16 mouse cellular contexts compared by ENCODE assay signal in genomic region chr16:90086111-90086510, GRCm38 (mm10). TPM values are rescaled to one million over a fixed set of nuclear protein-coding genes. Genes with fewer than 3 reads are reported as not detected.
DNase-seq lines count a peak whose midpoint lies in the region; ATAC-seq and TF ChIP-seq lines count a peak whose summit lies in the region.
"Had no signal": no experiment of that assay in that cellular context is flagged by ENCODE, and none has a peak within 500 bp of the region (broad histone marks: within the 10 kb centered on the region; RNA-seq: fewer than 3 reads in every experiment).

No protein-coding gene starts in this region.

- H3K9ac ChIP-seq in midbrain, postnatal 0 days (replicated peaks; ENCODE audit: low read length, poor library complexity, severe bottlenecking): no peak overlapping the region
- H3K9ac ChIP-seq: hindbrain, embryonic 15.5 days; lung, embryonic 14.5 days had no signal

- 84% methylated on average over 6 of the region's 6 CpGs for WGBS in midbrain, postnatal 0 days

- H3K36me3 ChIP-seq in midbrain, postnatal 0 days (ENCODE audit: insufficient read depth, low read length): no peaks in the 10 kb centered on the region
- H3K36me3 ChIP-seq: hindbrain, embryonic 15.5 days had no signal

- DNase-seq in cerebellum, postnatal 25 days: peak; percentile 41 to 56
- peak; percentile 23 for DNase-seq in brain, embryonic 14.5 days (ENCODE audit: low read depth)
- peak; percentile 35 for DNase-seq in layer of hippocampus, adult 9-10 months (ENCODE audit: low spot score)
- peak; percentile 82 for DNase-seq in right cerebral cortex, adult 18-20 months
- no peak for DNase-seq in MN1 (ENCODE audit: low spot score)
- DNase-seq in midbrain, postnatal 0 days (ENCODE audit: low spot score): no peak
- DNase-seq: adrenal gland, postnatal 25 days; cerebellum, adult 11-12 months; heart, adult 18-20 months; lung, embryonic 14.5 days; thymus, adult 2 months had no signal

- no peak overlapping the region for H3K4me2 ChIP-seq in midbrain, postnatal 0 days (ENCODE audit: low read depth, low read length, poor library complexity, severe bottlenecking)
- H3K4me2 ChIP-seq: hindbrain, embryonic 15.5 days; lung, embryonic 14.5 days had no signal

- no peak for TF ChIP-seq CTCF in brain, embryonic 14.5 days (IDR thresholded peaks at IDR 0.05; ENCODE audit: borderline replicate concordance, extremely low read depth, insufficient read depth, insufficient read length)
- TF ChIP-seq CTCF in midbrain, postnatal 0 days (IDR thresholded peaks at IDR 0.05): no peak

- no peak overlapping the region for H3K27ac ChIP-seq in midbrain, postnatal 0 days (ENCODE audit: low read depth, low read length)
- H3K27ac ChIP-seq: hindbrain, embryonic 15.5 days; kidney, postnatal 0 days had no signal

- H3K27me3 ChIP-seq in midbrain, postnatal 0 days (ENCODE audit: insufficient read depth, low read length): no peaks in the 10 kb centered on the region
- H3K27me3 ChIP-seq: hindbrain, embryonic 15.5 days had no signal

- no peak overlapping the region for H3K4me3 ChIP-seq in midbrain, postnatal 0 days (ENCODE audit: low read depth, low read length)
- H3K4me3 ChIP-seq: hindbrain, embryonic 15.5 days; myocyte had no signal

- no peaks in the 10 kb centered on the region for H3K9me3 ChIP-seq in midbrain, postnatal 0 days (ENCODE audit: low read length)
- H3K9me3 ChIP-seq: hindbrain, embryonic 15.5 days had no signal

- ATAC-seq in cerebellum, adult (ENCODE audit: insufficient number of reproducible peaks, low FRiP score, low TSS enrichment): no peak
- ATAC-seq in inflammation-experienced regulatory T-cells, adult 6 months: no peak
- ATAC-seq in midbrain, postnatal 0 days (ENCODE audit: low FRiP score): no peak

- H3K4me1 ChIP-seq in midbrain, postnatal 0 days (ENCODE audit: insufficient read depth, low read length): no peaks in the 10 kb centered on the region

- no peak for TF ChIP-seq POLR2A in brain, embryonic 14.5 days (IDR thresholded peaks at IDR 0.05; ENCODE audit: borderline replicate concordance, extremely low read depth, insufficient read depth, insufficient read length, poor library complexity, severe bottlenecking)

RNA-seq across cellular contexts. Expression of gene Tiam1, which starts 57.5 kb away (rescaled TPM):
- polyA plus RNA-seq in brain, embryonic 14.5 days (2012; rRNA removed): 6.4 and 19.3 TPM in 2 replicates
- 10 to 100 TPM; 31.4 to 71.7 (median 56.0) TPM for polyA plus RNA-seq in inflammation-experienced regulatory T-cells, adult 6 months (2017; shearing (Covaris generic))
- 26.3 and 26.9 TPM in 2 replicates for total RNA-seq in midbrain, postnatal 0 days (2014; rRNA removed)
- 15.5 and 17.6 TPM in 2 replicates for polyA plus RNA-seq in midbrain, postnatal 0 days (2015; fragmentation: Nextera tagmentation; extraction: Ambion mirVana)

Comparison
In these comparisons a context has a peak if more than half of its experiments do, and no peak if none do; other contexts are left out.
1. DNase-seq: peak in cerebellum, postnatal 25 days (2 of 2), brain, embryonic 14.5 days (single experiment), layer of hippocampus, adult 9-10 months (single experiment) and right cerebral cortex, adult 18-20 months (single experiment); none in MN1 (single experiment) and midbrain, postnatal 0 days (single experiment).